Mouse (Mus musculus) liver (tissue): ENCODE data around the gene Espl1.

ENCODE experiments used
- DNase-seq: peaks from one replicate; pipeline ENCODE4 v3.0.0-alpha.2; 2020; ENCODE audit warnings: mixed read lengths

Gene Espl1

GRCm38 (mm10) chr15:102339612-102340011 is 43.5 kb downstream of the Espl1 start:
- no peak for DNase-seq

DNA sequence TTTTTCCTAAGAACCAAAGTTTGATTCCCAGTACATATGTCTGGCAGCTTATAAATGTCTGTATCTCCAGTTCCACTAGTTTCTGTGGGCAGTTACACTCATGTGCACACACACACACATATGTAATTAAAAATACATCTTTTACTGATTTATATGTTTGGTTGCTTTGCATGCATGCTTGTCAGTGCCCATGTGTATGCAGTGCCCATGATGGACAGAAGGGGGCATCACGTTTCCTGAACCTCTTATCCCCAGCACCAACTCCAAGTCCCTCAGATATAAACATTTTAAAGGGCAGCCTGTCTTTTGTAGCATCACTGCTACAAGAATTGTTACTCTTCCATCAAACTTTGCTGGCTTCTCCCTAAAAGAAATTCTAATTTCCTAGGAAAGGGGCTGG is 45.5 kb downstream of the Espl1 start:
- DNase-seq: peak; percentile 26

DNA sequence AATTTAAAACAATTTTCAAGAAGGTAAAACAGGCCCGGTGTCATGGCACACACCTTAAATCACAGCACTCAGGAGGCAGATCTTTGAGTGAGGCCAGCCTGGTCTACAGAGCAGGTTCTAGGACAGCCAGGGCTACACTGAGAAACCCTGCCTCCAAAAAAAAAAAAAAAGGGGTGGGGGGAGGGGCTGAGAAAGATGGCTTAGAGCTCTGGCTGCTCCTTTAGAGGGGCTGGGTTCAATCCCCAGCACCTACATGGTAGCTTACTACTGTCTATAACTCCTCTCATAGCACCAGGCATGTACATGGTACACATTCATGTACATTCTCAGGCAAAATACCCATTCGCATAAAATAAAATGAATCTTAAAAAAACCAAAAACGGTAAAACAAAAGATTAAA is 48.4 kb downstream of the Espl1 start:
- no peak for DNase-seq

GRCm38 (mm10) chr15:102346444-102346843 is 50.4 kb downstream of the Espl1 start:
- no peak for DNase-seq

- peak; percentile 96 for DNase-seq
Observed at GRCm38 (mm10) chr15:102350138-102350941, 54.3 kb downstream of the Espl1 start, which contains the start of gene Aaas. TSS of gene Aaas (minus strand) at chr15:102350771.

- DNase-seq: no peak
Observed at GRCm38 (mm10) chr15:102350942-102351291, 54.9 kb downstream of the Espl1 start.

DNA sequence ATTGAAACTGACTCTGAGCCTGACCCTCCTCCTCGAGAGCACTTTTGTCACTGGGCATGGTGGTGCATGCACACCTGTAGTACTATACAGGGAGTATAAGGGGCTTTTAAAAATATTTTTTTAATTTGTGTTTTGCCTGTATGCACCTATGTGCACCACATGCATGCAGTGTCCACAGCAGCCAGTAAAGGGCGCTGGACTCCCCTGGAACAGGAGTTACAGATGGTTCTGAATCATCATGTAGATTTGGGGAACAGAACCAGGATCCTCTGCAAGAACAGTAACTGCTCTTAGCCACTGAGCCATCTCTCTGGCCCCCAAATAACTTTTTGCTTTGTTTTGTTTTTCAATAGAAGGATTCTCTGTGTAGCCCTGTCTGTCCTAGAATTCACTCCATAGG is 56.1 kb downstream of the Espl1 start:
- DNase-seq: no peak

DNA sequence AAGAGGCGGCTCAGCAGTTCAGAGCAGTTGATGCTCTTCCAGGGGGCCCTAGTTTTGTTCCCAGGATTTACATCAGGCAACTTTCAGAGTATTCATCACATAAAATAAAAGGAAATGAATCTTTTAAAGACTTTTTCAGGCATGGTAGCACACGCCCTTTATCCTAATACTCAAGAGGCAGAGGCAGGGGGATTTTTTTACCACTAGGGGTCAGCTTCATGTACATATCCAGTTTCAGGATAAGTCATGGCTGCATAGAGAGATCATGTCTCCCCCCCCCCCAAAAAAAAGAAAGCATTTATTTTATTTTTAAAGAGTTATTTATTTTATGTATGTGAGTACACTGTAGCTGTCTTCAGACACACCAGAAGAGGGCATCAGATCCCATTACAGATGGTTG is 57.9 kb downstream of the Espl1 start:
- DNase-seq: no peak

GRCm38 (mm10) chr15:102355134-102355870 is 59.2 kb downstream of the Espl1 start:
- peak; percentile 52 for DNase-seq

GRCm38 (mm10) chr15:102355871-102356441 is 59.9 kb downstream of the Espl1 start:
- peak; percentile 26 for DNase-seq

- no peak for DNase-seq
Observed at GRCm38 (mm10) chr15:102356501-102357325, 60.6 kb downstream of the Espl1 start.

- DNase-seq: no peak
Observed at GRCm38 (mm10) chr15:102358126-102358525, 62.1 kb downstream of the Espl1 start.

GRCm38 (mm10) chr15:102358834-102359233 is 62.8 kb downstream of the Espl1 start:
- DNase-seq: no peak

DNA sequence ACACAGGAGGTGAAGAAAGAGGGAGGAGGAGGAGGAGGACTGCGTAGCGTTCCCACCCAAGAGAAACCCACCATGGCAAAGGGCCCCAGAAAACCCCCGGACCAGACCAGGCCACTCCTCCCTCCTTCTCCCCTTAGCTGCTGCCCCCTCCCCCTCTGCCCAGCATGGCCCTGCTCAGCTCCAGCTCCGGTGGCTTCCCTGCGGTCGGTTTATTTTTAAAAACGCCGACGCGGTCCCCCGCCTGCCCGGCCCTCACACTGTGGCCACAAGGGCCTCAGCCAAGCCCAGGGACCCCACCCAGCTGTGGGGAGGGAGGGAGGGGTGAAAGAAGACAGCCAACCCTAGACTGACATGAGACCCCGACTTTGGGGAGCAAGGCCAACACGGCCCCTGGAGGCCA is 66.6 kb downstream of the Espl1 start:
- DNase-seq: peak; percentile 19

- DNase-seq: no peak
Observed at GRCm38 (mm10) chr15:102364678-102365077, 68.6 kb downstream of the Espl1 start.

DNA sequence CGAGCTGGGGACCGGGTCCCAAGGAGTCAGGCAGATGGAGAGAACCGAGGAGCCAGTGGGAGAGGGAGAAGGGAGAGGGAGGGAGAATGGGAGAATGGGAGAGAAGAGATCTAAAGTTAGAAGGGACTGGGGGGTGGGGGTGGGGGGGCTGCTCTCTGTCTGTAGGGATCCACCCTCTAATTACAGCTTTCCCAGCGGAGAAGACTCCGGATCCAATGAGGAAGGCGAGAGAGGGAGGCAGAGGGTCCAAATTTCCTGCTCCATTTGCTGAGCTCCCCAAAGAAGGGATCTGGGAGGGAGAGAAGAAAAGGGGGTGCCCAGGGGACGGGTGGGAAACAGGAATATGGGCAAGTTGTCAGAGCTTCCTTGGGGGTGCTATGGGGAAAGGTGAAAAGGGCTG is 70.2 kb downstream of the Espl1 start:
- DNase-seq: no peak

- peak; percentile 22 for DNase-seq
Observed at GRCm38 (mm10) chr15:102366733-102367344, 70.8 kb downstream of the Espl1 start, which contains the start of gene Sp7. TSS of gene Sp7 (minus strand) at chr15:102367182.

DNA sequence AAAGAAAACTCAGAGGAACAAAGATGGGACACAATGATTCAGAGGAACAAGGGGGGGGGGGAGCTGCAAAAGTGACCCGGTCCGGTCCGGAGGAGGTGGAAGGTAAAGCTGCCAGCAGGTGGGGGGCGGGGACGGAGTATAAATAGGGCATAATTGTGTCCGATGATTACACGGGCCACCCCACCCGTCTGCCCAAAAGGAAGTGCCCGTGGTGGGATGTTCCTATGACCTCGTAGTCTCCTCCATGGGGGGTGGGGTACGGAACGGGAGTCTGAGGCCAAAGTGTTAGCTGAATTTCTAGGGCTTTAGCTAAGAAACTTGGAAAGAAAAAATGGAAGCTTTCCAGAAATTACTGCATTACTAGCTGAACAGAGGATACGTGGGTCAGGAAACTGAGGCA is 73.9 kb downstream of the Espl1 start:
- no peak for DNase-seq

GRCm38 (mm10) chr15:102370727-102371126 is 74.7 kb downstream of the Espl1 start:
- no peak for DNase-seq
